Mouse (Mus musculus) lung, embryonic 15.5 days (tissue): ENCODE results near the gene Hnrnpd. TPM values are rescaled to one million over a fixed set of nuclear protein-coding genes. Genes with fewer than 3 reads are reported as not detected.

ENCODE experiments used
- polyA plus RNA-seq: library from polyadenylated mRNA; unstranded; fragments of >200 nt; fragmentation: Nextera tagmentation; extraction: Ambion mirVana; gene quantifications from 2 replicates; pipeline ENCODE4 v1.2.1, GENCODE M21; 2015

Hnrnpd gene
- polyA plus RNA-seq, 1 experiment from 2014 or later, result 201 TPM

Other genes with a start within 250 kb of the Hnrnpd start
- gene Rasgef1b, start 249.9 kb downstream of the Hnrnpd start, polyA plus RNA-seq, result 14.9 and 16.3 TPM in 2 replicates
- gene Vamp9, start 72.7 kb downstream of the Hnrnpd start, polyA plus RNA-seq, result 0.36 TPM in 1 of 2 replicates, not detected in the other
- gene 4930524J08Rik, start 123 bp upstream of the Hnrnpd start, polyA plus RNA-seq, result 2.0 and 2.2 TPM in 2 replicates
- gene Hnrnpdl, start 60.7 kb upstream of the Hnrnpd start, polyA plus RNA-seq, result 153 and 157 TPM in 2 replicates
- gene Enoph1, start 61.0 kb upstream of the Hnrnpd start, polyA plus RNA-seq, result 48.4 and 51.1 TPM in 2 replicates
- 7.9 and 9.8 TPM in 2 replicates for gene Tmem150c, start 180.9 kb upstream of the Hnrnpd start, polyA plus RNA-seq